Mouse (Mus musculus) thymus, adult 2 months (tissue): ENCODE measurements around the gene Fuz. TPM values are rescaled to one million over a fixed set of nuclear protein-coding genes. Genes with fewer than 3 reads are reported as not detected.

Experiments used
- DNase-seq: peaks from one replicate; pipeline ENCODE4 v3.0.0; 2021
- H3K27ac ChIP-seq: fragments of 200-500 bp; 2 replicates; pipeline ENCODE4 v1.5.1; 2012; ENCODE audit warnings: low read length, control low read depth; ENCODE audit not compliant: control insufficient read depth, insufficient read depth
- H3K27me3 ChIP-seq: fragments of 200-500 bp; 2 replicates; pipeline ENCODE4 v1.6.1; 2012; ENCODE audit warnings: mild to moderate bottlenecking, low read length, moderate library complexity, mixed read lengths; ENCODE audit not compliant: control insufficient read depth, insufficient read depth
- H3K36me3 ChIP-seq: fragments of 200-500 bp; 2 replicates; pipeline ENCODE4 v1.6.1; 2012; ENCODE audit warnings: mild to moderate bottlenecking, low read length, moderate library complexity; ENCODE audit not compliant: control insufficient read depth, insufficient read depth
- H3K4me1 ChIP-seq: fragments of 200-500 bp; replicated peaks from 2 replicates; pipeline ENCODE4 v1.6.1; 2012; ENCODE audit warnings: low read length; ENCODE audit not compliant: control insufficient read depth, insufficient read depth
- H3K4me3 ChIP-seq: fragments of 200-500 bp; 2 replicates; pipeline ENCODE4 v1.5.1; 2012; ENCODE audit warnings: mild to moderate bottlenecking, low read length, control low read depth, moderate library complexity; ENCODE audit not compliant: control insufficient read depth, insufficient read depth
- CTCF ChIP-seq: fragments of 200-500 bp; IDR thresholded peaks from 2 replicates; pipeline ENCODE4 v1.5.1; 2012; ENCODE audit warnings: mild to moderate bottlenecking, control low read depth, low read length, moderate library complexity, borderline replicate concordance; ENCODE audit not compliant: control insufficient read depth, poor library complexity, insufficient read depth; ENCODE audit errors: extremely low read depth
- POLR2A ChIP-seq: fragments of 200-500 bp; IDR thresholded peaks from 2 replicates; pipeline ENCODE4 v1.6.1; 2012; ENCODE audit warnings: mild to moderate bottlenecking, low read length, control low read depth, moderate library complexity; ENCODE audit not compliant: control insufficient read depth, poor library complexity, insufficient read depth; ENCODE audit errors: extremely low read depth
- WGBS: fragments of 180-500 bp; shearing (Covaris S2); methylation state at CpG from one replicate; pipeline ENCODE4 v1.1.7; 2018; 5-methylcytosine and 5-hydroxymethylcytosine counted together
- polyA plus RNA-seq: library from polyadenylated mRNA; depleted of rRNA; stranded (reverse); fragments of >200 nt; gene quantifications from 2 replicates; pipeline ENCODE4 v1.2.3, GENCODE M21; 2012; rRNA removed

Gene Fuz
- polyA plus RNA-seq, 1 experiment, result 73.3 TPM

DNA sequence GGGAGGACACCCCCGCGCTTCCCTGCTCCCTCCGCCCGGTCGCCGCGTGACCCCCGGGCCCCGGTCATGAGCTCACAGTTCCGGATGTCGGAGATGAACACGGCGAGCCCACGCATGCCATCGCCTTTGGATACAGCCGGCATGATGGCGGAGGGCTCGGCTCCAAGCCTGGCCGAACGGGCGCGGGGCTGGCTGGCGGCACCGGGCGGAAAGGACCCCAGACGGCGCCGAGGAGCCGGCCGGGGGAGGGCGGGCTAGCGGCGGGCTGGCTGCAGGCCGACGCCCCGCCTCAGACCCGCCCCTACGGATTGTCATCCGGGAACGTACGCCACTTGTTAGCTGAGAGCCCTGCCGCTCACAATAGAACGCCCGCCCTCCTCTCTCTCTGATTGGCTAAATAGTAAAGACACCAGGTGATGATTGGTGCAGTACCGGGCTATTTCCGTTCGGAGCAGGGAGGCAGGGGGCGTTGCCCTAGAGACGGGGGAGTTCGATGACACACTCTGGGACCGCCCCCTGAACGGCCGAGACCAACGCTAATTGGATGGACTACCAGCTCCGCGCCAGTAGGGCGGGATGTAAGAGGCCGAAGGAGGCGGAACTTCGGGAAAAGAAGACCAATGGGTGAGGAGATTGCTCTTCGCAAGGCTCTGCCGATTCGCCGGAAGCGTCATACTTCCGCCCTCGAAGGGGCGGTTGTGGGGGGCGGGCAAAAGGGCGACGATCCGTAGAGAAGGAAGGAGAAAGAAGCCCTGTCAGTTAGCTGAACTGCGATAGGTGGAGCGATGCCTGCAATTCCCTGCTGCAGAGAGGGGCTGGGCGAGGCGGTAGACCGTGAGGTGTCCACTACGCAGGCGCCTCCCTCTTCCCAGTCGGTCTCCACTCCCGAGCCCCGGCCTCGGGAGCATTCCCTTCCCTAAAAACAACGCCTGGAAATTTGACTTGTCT lies 33.6 kb downstream of the Fuz start, which contains the start of gene Ap2a1:
TSS of gene Ap2a1 (minus strand) at position 293 of the 948 bp plus-strand sequence.
- TF ChIP-seq POLR2A (peak; percentile 68), CTCF (peak; percentile 48)
- H3K36me3 ChIP-seq, result no peaks in the 10 kb centered on the region
- peak within 1 kb of the TSS; percentile 47; the same call in 1 of the 2 replicates for H3K27ac ChIP-seq
- H3K4me1 ChIP-seq, result peaks cover 2% of the 10 kb centered on the region; the same call in 1 of the 2 replicates
- H3K27me3 ChIP-seq, result no peaks in the 10 kb centered on the region
- WGBS, result 1% methylated on average over 84 of the region's 84 CpGs
- DNase-seq, result peak; percentile 100
- H3K4me3 ChIP-seq, result peak within 1 kb of the TSS; percentile 97

DNA sequence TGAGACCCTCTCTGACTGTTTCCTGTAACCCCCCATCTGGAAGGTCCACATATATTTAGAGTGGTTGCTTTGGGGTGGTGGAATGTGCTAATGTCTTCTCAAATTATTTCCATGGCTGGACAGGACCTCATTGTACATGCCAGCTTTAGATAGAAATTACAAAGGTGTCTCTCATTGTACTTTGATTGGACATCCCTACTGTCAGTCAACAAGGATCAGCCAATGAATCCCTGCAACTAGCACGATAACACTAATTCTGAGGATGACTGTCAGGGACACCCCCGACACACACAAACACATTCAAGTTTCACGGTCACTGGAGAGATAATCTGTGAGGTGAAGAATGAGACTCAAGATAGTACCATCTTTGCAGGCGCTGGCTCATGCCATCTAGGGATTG lies 42.8 kb downstream of the Fuz start:
- Histone ChIP-seq H3K4me1 (no peaks in the 10 kb centered on the region), H3K4me3 (no peak overlapping the region), H3K27ac (no peak overlapping the region), H3K27me3 (no peaks in the 10 kb centered on the region), H3K36me3 (no peaks in the 10 kb centered on the region)
- no peak for DNase-seq
- 99% methylated on average over 4 of the region's 4 CpGs for WGBS
- TF ChIP-seq CTCF (no peak), POLR2A (no peak)

DNA sequence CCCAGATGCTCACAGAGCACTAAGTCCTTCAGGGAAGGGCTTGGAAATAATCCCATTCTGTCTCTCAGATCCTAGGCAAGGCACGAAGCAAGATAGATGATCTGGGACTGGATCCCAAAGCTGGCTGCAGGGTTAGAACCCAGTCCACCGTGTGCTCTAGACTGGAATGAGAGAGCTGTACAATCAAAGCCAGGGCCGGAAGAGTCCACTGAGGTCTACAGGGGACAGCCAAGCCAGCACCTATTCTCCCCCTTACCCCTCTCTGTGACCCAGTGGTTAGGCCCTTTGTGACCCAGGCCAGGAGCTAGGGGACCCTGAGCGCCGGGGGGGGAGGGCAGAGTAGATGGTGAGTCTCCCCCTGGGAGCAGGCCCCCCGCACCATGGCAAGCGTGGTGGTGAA lies 47.0 kb downstream of the Fuz start, which contains the start of gene Tsks:
TSS of gene Tsks (plus strand) at position 301 of the 400 bp plus-strand sequence.
- WGBS, result 87% methylated on average over 7 of the region's 7 CpGs
- no peaks in the 10 kb centered on the region for H3K36me3 ChIP-seq
- no peak within 1 kb of the TSS for H3K27ac ChIP-seq
- no peaks in the 10 kb centered on the region for H3K27me3 ChIP-seq
- no peak for DNase-seq
- TF ChIP-seq CTCF (no peak), POLR2A (no peak)
- H3K4me3 ChIP-seq, result no peak within 1 kb of the TSS
- no peaks in the 10 kb centered on the region for H3K4me1 ChIP-seq

DNA sequence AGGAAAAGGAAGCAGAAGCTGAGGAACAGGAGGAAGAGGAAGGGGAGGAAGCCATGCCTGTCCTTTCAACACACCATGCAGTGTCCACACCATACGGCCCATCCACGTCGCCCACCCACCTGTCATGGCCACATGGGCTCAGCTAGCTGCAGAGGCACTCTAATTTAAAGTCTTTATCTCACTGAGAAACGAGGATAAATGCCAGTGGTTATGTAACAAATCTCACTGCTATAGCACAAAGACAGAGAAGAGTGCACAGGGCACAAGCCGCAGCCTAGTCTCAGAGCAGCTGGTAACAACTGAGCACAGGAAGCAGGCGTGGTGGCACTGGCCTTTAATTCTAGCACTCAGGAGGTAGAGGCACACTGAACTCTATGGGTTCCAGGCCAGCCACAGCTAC lies 54.0 kb downstream of the Fuz start:
- no peaks in the 10 kb centered on the region; the same call in 1 of the 2 replicates for H3K27me3 ChIP-seq

DNA sequence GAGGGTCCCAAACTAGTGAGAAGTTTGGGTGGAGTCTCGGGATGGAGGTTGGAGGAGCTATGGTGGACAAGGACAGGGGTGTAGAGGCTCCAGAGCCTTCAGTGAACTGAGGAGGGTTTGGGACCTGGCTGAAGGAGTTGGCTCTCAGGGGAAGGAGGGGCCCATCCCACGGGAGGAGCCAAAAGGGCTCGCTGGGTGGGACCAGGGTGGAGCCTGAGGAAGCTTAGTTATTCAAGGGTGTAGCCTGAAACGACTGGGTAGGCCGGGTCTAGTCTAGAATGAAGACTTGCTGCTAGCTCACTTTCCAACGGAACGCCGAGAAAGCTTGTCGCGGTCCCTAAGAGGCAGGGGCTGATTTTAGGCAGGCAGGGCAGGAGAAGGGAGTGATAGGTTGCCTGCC lies 56.1 kb downstream of the Fuz start:
- no peak for DNase-seq
- TF ChIP-seq POLR2A (no peak), CTCF (no peak)
- H3K4me3 ChIP-seq, result no peak overlapping the region
- H3K27ac ChIP-seq, result no peak overlapping the region
- no peaks in the 10 kb centered on the region for H3K36me3 ChIP-seq
- WGBS, result 2% methylated on average over 10 of the region's 10 CpGs
- peaks cover 8% of the 10 kb centered on the region for H3K4me1 ChIP-seq
- H3K27me3 ChIP-seq, result no peaks in the 10 kb centered on the region; the same call in 1 of the 2 replicates

More for the DNA sequence above, 54.0 kb downstream of the Fuz start:
- no peak overlapping the region for H3K27ac ChIP-seq
- H3K36me3 ChIP-seq, result no peaks in the 10 kb centered on the region
- TF ChIP-seq CTCF, result no peak
- TF ChIP-seq POLR2A, result no peak
- H3K4me1 ChIP-seq, result peaks cover 8% of the 10 kb centered on the region
- DNase-seq, result no peak
- no peak overlapping the region for H3K4me3 ChIP-seq
- 35% methylated on average over 6 of the region's 6 CpGs for WGBS

Other genes with a start within 250 kb of the Fuz start
- gene Myh14, start 225.2 kb upstream of the Fuz start, polyA plus RNA-seq, result 1.9 and 3.7 TPM in 2 replicates
- not detected in 2 replicates for gene Izumo2, start 187.3 kb upstream of the Fuz start, polyA plus RNA-seq
- 105 and 111 TPM in 2 replicates for gene Vrk3, start 147.7 kb upstream of the Fuz start, polyA plus RNA-seq
- 1.1 TPM in 2 replicates for gene Zfp473, start 145.0 kb upstream of the Fuz start, polyA plus RNA-seq
- 189 and 223 TPM in 2 replicates for gene Nup62, start 80.0 kb upstream of the Fuz start, polyA plus RNA-seq
- 71.7 and 74.4 TPM in 2 replicates for gene Il4i1, start 79.7 kb upstream of the Fuz start, polyA plus RNA-seq
- 76.5 and 102 TPM in 2 replicates for gene Atf5, start 79.4 kb upstream of the Fuz start, polyA plus RNA-seq
- 91.4 and 120 TPM in 2 replicates for gene Akt1s1, start 47.1 kb upstream of the Fuz start, polyA plus RNA-seq
- gene Tbc1d17, start 47.0 kb upstream of the Fuz start, polyA plus RNA-seq, result 138 and 151 TPM in 2 replicates
- gene Pnkp, start 38.9 kb upstream of the Fuz start, polyA plus RNA-seq, result 110 and 135 TPM in 2 replicates
- gene Ptov1, start 26.3 kb upstream of the Fuz start, polyA plus RNA-seq, result 316 and 338 TPM in 2 replicates
- gene Med25, start 3.4 kb upstream of the Fuz start, polyA plus RNA-seq, result 220 and 266 TPM in 2 replicates
- 133 and 147 TPM in 2 replicates for gene Ap2a1, start 33.4 kb downstream of the Fuz start, polyA plus RNA-seq
- 0.29 and 1.0 TPM in 2 replicates for gene Tsks, start 47.1 kb downstream of the Fuz start, polyA plus RNA-seq
- 4.4 and 6.8 TPM in 2 replicates for gene Cpt1c, start 78.8 kb downstream of the Fuz start, polyA plus RNA-seq
- gene Prmt1, start 90.5 kb downstream of the Fuz start, polyA plus RNA-seq, result 242 and 260 TPM in 2 replicates
- 227 and 277 TPM in 2 replicates for gene Irf3, start 101.6 kb downstream of the Fuz start, polyA plus RNA-seq
- gene Bcl2l12, start 102.6 kb downstream of the Fuz start, polyA plus RNA-seq, result 85.6 and 87.4 TPM in 2 replicates
- gene Scaf1, start 120.3 kb downstream of the Fuz start, polyA plus RNA-seq, result 118 and 131 TPM in 2 replicates
- 41.7 and 62.3 TPM in 2 replicates for gene Rras, start 121.9 kb downstream of the Fuz start, polyA plus RNA-seq
- gene Prr12, start 156.8 kb downstream of the Fuz start, polyA plus RNA-seq, result 32.7 and 43.5 TPM in 2 replicates
- 159 and 165 TPM in 2 replicates for gene Nosip, start 166.3 kb downstream of the Fuz start, polyA plus RNA-seq
- 32.4 and 40.5 TPM in 2 replicates for gene Prrg2, start 166.6 kb downstream of the Fuz start, polyA plus RNA-seq
- 22.2 and 34.9 TPM in 2 replicates for gene Rcn3, start 196.1 kb downstream of the Fuz start, polyA plus RNA-seq
- gene Fcgrt, start 207.8 kb downstream of the Fuz start, polyA plus RNA-seq, result 30.8 and 38.9 TPM in 2 replicates
- gene Rps11, start 228.4 kb downstream of the Fuz start, polyA plus RNA-seq, result 343 and 363 TPM in 2 replicates
- gene Rpl13a, start 232.7 kb downstream of the Fuz start, polyA plus RNA-seq, result 4,999 and 5,006 TPM in 2 replicates
- gene Gm45713, start 240.2 kb downstream of the Fuz start, polyA plus RNA-seq, result 0.27 and 0.91 TPM in 2 replicates
- gene Flt3l, start 240.4 kb downstream of the Fuz start, polyA plus RNA-seq, result 177 and 207 TPM in 2 replicates